In the genomic region with DNA sequence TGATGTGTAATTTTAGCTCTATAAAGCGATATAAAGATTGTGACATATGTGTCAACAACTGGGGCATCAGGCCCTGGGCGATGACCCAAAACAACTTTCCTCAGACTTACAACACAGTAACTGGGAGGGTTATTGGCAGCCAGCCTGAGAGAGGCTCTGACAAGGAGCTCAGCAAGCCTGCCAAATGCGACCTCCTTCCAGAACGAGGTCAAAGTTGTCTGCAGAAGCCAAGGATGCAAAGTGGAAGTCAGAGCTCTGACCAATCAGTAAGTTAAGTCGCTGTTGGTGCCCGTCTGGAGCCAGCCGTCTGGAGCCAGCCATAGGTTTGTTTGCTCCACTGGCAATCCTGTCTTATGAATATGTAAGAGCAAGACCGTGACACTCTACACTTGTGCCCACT, we compare ENCODE assay signal across 8 mouse cellular contexts.
DNase-seq lines count a peak whose midpoint lies in the region; ATAC-seq and TF ChIP-seq lines count a peak whose summit lies in the region.

No protein-coding gene starts in this region.

- intact Hi-C loops in heart, postnatal 25 days (cut with DNase I): loop anchor here (5.0 kb wide), 1 partner anchor 56 kb away; no protein-coding TSS in a partner anchor

- no peak for TF ChIP-seq CTCF in thymus, adult 2 months (IDR thresholded peaks at IDR 0.05; ENCODE audit: borderline replicate concordance, control insufficient read depth, extremely low read depth, insufficient read depth, low read length, poor library complexity)

- ATAC-seq in lung, embryonic 15.5 days (ENCODE audit: borderline replicate concordance, extremely low read depth, low FRiP score, low TSS enrichment): peak; percentile 85; the same call in 1 of the 2 replicates
- no peak for ATAC-seq in forebrain, embryonic 15.5 days (replicated peaks)

- H3K9me3 ChIP-seq in lung, embryonic 15.5 days: no peaks in the 10 kb centered on the region
- H3K9me3 ChIP-seq in forebrain, embryonic 15.5 days: no peaks in the 10 kb centered on the region

- H3K27me3 ChIP-seq in lung, embryonic 15.5 days: no peaks in the 10 kb centered on the region
- no peaks in the 10 kb centered on the region for H3K27me3 ChIP-seq in thymus, adult 2 months (ENCODE audit: control insufficient read depth, insufficient read depth, low read length)
- H3K27me3 ChIP-seq in forebrain, embryonic 15.5 days: no peaks in the 10 kb centered on the region

- H3K27ac ChIP-seq in lung, embryonic 15.5 days: no peak overlapping the region
- no peak overlapping the region for H3K27ac ChIP-seq in thymus, adult 2 months (ENCODE audit: control insufficient read depth, insufficient read depth, low read length)
- H3K27ac ChIP-seq in forebrain, embryonic 15.5 days (replicated peaks): no peak overlapping the region

- no peak for TF ChIP-seq POLR2A in thymus, adult 2 months (IDR thresholded peaks at IDR 0.05; ENCODE audit: control insufficient read depth, extremely low read depth, insufficient read depth, low read length, poor library complexity)

- no peaks in the 10 kb centered on the region for H3K36me3 ChIP-seq in lung, embryonic 15.5 days
- no peaks in the 10 kb centered on the region for H3K36me3 ChIP-seq in thymus, adult 2 months (ENCODE audit: control insufficient read depth, insufficient read depth, low read length)
- no peaks in the 10 kb centered on the region for H3K36me3 ChIP-seq in forebrain, embryonic 15.5 days

- H3K9ac ChIP-seq in lung, embryonic 15.5 days: no peak overlapping the region
- no peak overlapping the region for H3K9ac ChIP-seq in forebrain, embryonic 15.5 days (replicated peaks)

- no peak overlapping the region for H3K4me3 ChIP-seq in lung, embryonic 15.5 days
- H3K4me3 ChIP-seq in thymus, adult 2 months (ENCODE audit: control insufficient read depth, insufficient read depth, low read length): no peak overlapping the region
- no peak overlapping the region for H3K4me3 ChIP-seq in forebrain, embryonic 15.5 days

- peak; percentile 16 to 17 for DNase-seq in spleen, postnatal 36 days (ENCODE audit: low spot score in 2 of 2)
- no peak for DNase-seq in spleen, adult 18-20 months
- peak; percentile 25 to 45 for DNase-seq in cerebellum, postnatal 25 days
- DNase-seq in heart, postnatal 25 days (ENCODE audit: low spot score): peak; percentile 72
- no peak for DNase-seq in thymus, adult 2 months
- DNase-seq in layer of hippocampus, adult 18-20 months (ENCODE audit: low spot score in 2 of 2): no peak

- peaks cover 19% of the 10 kb centered on the region for H3K4me1 ChIP-seq in lung, embryonic 15.5 days
- H3K4me1 ChIP-seq in thymus, adult 2 months (replicated peaks; ENCODE audit: control insufficient read depth, insufficient read depth, low read length): peaks cover 4% of the 10 kb centered on the region
- H3K4me1 ChIP-seq in forebrain, embryonic 15.5 days: peaks cover 10% of the 10 kb centered on the region

- 28% methylated on average over 8 of the region's 8 CpGs for WGBS in lung, embryonic 15.5 days
- WGBS in thymus, adult 2 months: 89% methylated on average over 8 of the region's 8 CpGs
- 43% methylated on average over 8 of the region's 8 CpGs for WGBS in forebrain, embryonic 15.5 days

- H3K4me2 ChIP-seq in lung, embryonic 15.5 days: no peak overlapping the region
- no peak overlapping the region for H3K4me2 ChIP-seq in forebrain, embryonic 15.5 days (replicated peaks)

Comparison
In these comparisons a context has a peak if more than half of its experiments do, and no peak if none do; other contexts are left out.
1. DNase-seq: peak in spleen, postnatal 36 days (2 of 2), cerebellum, postnatal 25 days (2 of 2) and heart, postnatal 25 days (single experiment); none in spleen, adult 18-20 months (0 of 2), thymus, adult 2 months (single experiment) and layer of hippocampus, adult 18-20 months (0 of 2).